Mouse (Mus musculus) small intestine, adult 2 months (tissue): ENCODE data around the gene Rp9.

Experiments
- CTCF ChIP-seq: fragments of 200-500 bp; IDR thresholded peaks from 2 replicates; pipeline ENCODE4 v1.5.1; 2012; ENCODE audit warnings: low read depth, mild to moderate bottlenecking, control low read depth, inconsistent platforms, low read length, moderate library complexity, mixed read lengths; ENCODE audit not compliant: insufficient replicate concordance, insufficient read length; ENCODE audit errors: extremely low read depth
- POLR2A ChIP-seq: fragments of 200-500 bp; IDR thresholded peaks from 2 replicates; pipeline ENCODE4 v1.6.1; 2012; ENCODE audit warnings: low read depth, mild to moderate bottlenecking, control low read depth, inconsistent platforms, low read length, moderate library complexity

GRCm38 (mm10) chr9:22445123-22445522, 24.4 kb downstream of the Rp9 start:
- TF ChIP-seq CTCF (no peak), POLR2A (no peak)
